Mouse (Mus musculus) heart, postnatal 0 days (tissue): Measurements from ENCODE around the gene Tbc1d13. TPM values are rescaled to one million over a fixed set of nuclear protein-coding genes. Genes with fewer than 3 reads are reported as not detected.

Source experiments
- ATAC-seq: fragments of 200-750 bp; cut with Nextera tagmentation; 2 replicates; pipeline ENCODE4 v1.8.0; 2017; ENCODE audit warnings: low read depth, moderate number of reproducible peaks, moderate library complexity; ENCODE audit not compliant: insufficient read depth
- DNase-seq: peaks from one replicate; pipeline ENCODE4 v3.0.0-alpha.2; 2016; ENCODE audit warnings: low spot score
- H3K27ac ChIP-seq: fragments of 300-500 bp; sonication (generic); 2 replicates; pipeline ENCODE4 v1.5.1; 2014; ENCODE audit warnings: low read depth, mild to moderate bottlenecking
- H3K27me3 ChIP-seq: fragments of 300-500 bp; sonication (generic); 2 replicates; pipeline ENCODE4 v1.6.1; 2014; ENCODE audit warnings: low read length, mixed read lengths; ENCODE audit not compliant: control insufficient read depth, insufficient read depth
- H3K36me3 ChIP-seq: fragments of 300-500 bp; sonication (generic); replicated peaks from 2 replicates; pipeline ENCODE4 v1.6.1; 2014; ENCODE audit warnings: low read length, mixed read lengths; ENCODE audit not compliant: control insufficient read depth, insufficient read depth
- H3K4me1 ChIP-seq: fragments of 300-500 bp; sonication (generic); 2 replicates; pipeline ENCODE4 v1.6.1; 2014; ENCODE audit warnings: antibody characterized with exemption; ENCODE audit not compliant: control insufficient read depth, insufficient read depth
- H3K4me2 ChIP-seq: fragments of 300-500 bp; sonication (generic); 2 replicates; pipeline ENCODE4 v1.6.1; 2014; ENCODE audit warnings: low read depth, mild to moderate bottlenecking, low read length, moderate library complexity
- H3K4me3 ChIP-seq: fragments of 300-500 bp; sonication (generic); 2 replicates; pipeline ENCODE4 v1.5.1; 2014; ENCODE audit warnings: low read depth, low read length
- H3K9ac ChIP-seq: fragments of 300-500 bp; sonication (generic); replicated peaks from 2 replicates; pipeline ENCODE4 v1.6.1; 2014; ENCODE audit warnings: low read depth, low read length, mixed read lengths
- H3K9me3 ChIP-seq: fragments of 300-500 bp; sonication (generic); replicated peaks from 2 replicates; pipeline ENCODE4 v1.6.1; 2016; ENCODE audit warnings: low read length; ENCODE audit not compliant: control insufficient read depth
- CTCF ChIP-seq: IDR thresholded peaks from 2 replicates; pipeline ENCODE4 v1.5.1; 2016; ENCODE audit warnings: antibody characterized with exemption, control low read depth, low read depth
- EP300 ChIP-seq: IDR thresholded peaks from 2 replicates; pipeline ENCODE4 v1.6.1; 2016; ENCODE audit warnings: antibody characterized with exemption, low read depth
- WGBS: fragments of 180-500 bp; shearing (Covaris S2); extraction: QIAGEN DNeasy Blood & Tissue Kit; methylation state at CpG from one replicate; pipeline ENCODE4 v1.1.7; 2014; 5-methylcytosine and 5-hydroxymethylcytosine counted together
- polyA plus RNA-seq: library from polyadenylated mRNA; unstranded; fragments of >200 nt; fragmentation: Nextera tagmentation; extraction: Ambion mirVana; gene quantifications from 2 replicates; pipeline ENCODE4 v1.2.1, GENCODE M21; 2015
- total RNA-seq: library from RNA; depleted of rRNA; stranded (reverse); fragments of >200 nt; gene quantifications from 2 replicates; pipeline ENCODE4 v1.2.3, GENCODE M21; 2014; ENCODE audit warnings: low replicate concordance

Tbc1d13 gene
- total and polyA plus RNA-seq, 2 experiments from 2014 or later: 2.9 to 21.4 TPM

- H3K9me3 ChIP-seq: no peaks in the 10 kb centered on the region
- DNase-seq (no peak), ATAC-seq (no peak)
- H3K27me3 ChIP-seq: no peaks in the 10 kb centered on the region
- peaks cover 66% of the 10 kb centered on the region for H3K36me3 ChIP-seq
- H3K9ac ChIP-seq: no peak overlapping the region
- no peaks in the 10 kb centered on the region for H3K4me1 ChIP-seq
- H3K27ac ChIP-seq: no peak overlapping the region
- TF ChIP-seq EP300 (no peak), CTCF (peak; percentile 72)
- H3K4me2 ChIP-seq: no peak overlapping the region
- H3K4me3 ChIP-seq: no peak overlapping the region
Observed at GRCm38 (mm10) chr2:30106364-30106763, 27.2 kb upstream of the Tbc1d13 start.

DNA sequence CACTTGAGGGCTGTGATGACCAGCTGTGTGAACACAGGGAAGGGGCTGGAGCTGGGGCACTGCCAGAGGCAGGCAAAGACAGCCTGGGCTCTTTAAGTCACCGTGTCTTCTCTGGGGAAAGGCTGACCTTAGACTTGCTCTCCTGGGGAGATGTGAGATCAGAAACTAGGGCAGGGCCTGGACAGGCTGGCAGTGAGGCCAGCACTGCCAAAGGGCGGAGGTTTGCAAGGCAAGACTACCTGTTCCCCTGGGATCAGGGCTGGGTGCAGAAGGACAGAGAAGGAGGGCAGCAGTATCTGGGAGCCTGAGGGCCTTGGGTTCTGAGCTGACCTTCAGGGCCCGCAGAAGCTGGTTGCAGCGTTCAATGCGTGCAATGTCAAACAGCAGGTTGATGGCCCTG lies 25.9 kb upstream of the Tbc1d13 start:
- no peak overlapping the region for H3K4me3 ChIP-seq
- no peak overlapping the region for H3K4me2 ChIP-seq
- no peak for TF ChIP-seq CTCF
- TF ChIP-seq EP300: no peak
- H3K36me3 ChIP-seq: peaks cover 62% of the 10 kb centered on the region
- no peaks in the 10 kb centered on the region for H3K9me3 ChIP-seq
- ATAC-seq (no peak), DNase-seq (no peak)
- H3K9ac ChIP-seq: no peak overlapping the region
- H3K4me1 ChIP-seq: no peaks in the 10 kb centered on the region
- 91% methylated on average over 5 of the region's 5 CpGs for WGBS
- H3K27me3 ChIP-seq: no peaks in the 10 kb centered on the region
- H3K27ac ChIP-seq: no peak overlapping the region

DNA sequence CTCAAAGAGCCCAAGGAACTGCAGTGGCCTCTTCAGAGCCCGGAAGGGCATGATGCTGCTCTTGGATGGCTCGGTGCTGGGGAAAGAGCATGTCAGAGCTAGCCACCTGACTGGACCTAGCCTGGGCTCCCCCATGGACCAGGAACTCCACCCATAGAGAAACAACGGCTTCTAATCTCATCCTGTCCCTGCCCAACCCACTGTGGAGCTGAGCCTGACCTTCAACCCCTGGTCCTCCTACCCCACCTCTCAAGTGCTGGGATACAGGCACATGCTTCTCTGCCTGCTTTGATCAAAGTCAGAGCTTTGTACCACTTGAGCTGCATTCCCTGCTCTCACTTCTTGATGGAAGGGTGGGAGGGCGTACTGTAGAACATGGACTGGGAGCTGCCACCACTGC lies 25.3 kb upstream of the Tbc1d13 start:
- Histone ChIP-seq H3K9ac (no peak overlapping the region), H3K4me1 (no peaks in the 10 kb centered on the region), H3K4me2 (no peak overlapping the region), H3K36me3 (peaks cover 62% of the 10 kb centered on the region), H3K27ac (no peak overlapping the region), H3K27me3 (no peaks in the 10 kb centered on the region), H3K4me3 (no peak overlapping the region), H3K9me3 (no peaks in the 10 kb centered on the region)
- ATAC-seq (no peak), DNase-seq (no peak)
- TF ChIP-seq EP300: no peak
- TF ChIP-seq CTCF: no peak
- 74% methylated on average over 4 of the region's 4 CpGs for WGBS

- TF ChIP-seq EP300: no peak
- no peak for TF ChIP-seq CTCF
- H3K4me2 ChIP-seq: no peak overlapping the region
- peaks cover 57% of the 10 kb centered on the region for H3K36me3 ChIP-seq
- no peaks in the 10 kb centered on the region for H3K9me3 ChIP-seq
- H3K27ac ChIP-seq: no peak overlapping the region
- ATAC-seq: no peak
- no peak overlapping the region for H3K9ac ChIP-seq
- DNase-seq: no peak
- WGBS: 89% methylated on average over 2 of the region's 2 CpGs
- H3K27me3 ChIP-seq: no peaks in the 10 kb centered on the region
- H3K4me3 ChIP-seq: no peak overlapping the region
- H3K4me1 ChIP-seq: no peaks in the 10 kb centered on the region
Observed at GRCm38 (mm10) chr2:30111500-30111899, 22.0 kb upstream of the Tbc1d13 start.

GRCm38 (mm10) chr2:30112564-30112963 lies 21.0 kb upstream of the Tbc1d13 start:
- Histone ChIP-seq H3K36me3 (peaks cover 47% of the 10 kb centered on the region), H3K4me2 (no peak overlapping the region), H3K9me3 (no peaks in the 10 kb centered on the region), H3K27me3 (no peaks in the 10 kb centered on the region), H3K9ac (no peak overlapping the region), H3K27ac (no peak overlapping the region), H3K4me1 (no peaks in the 10 kb centered on the region), H3K4me3 (no peak overlapping the region)
- DNase-seq (no peak), ATAC-seq (no peak)
- 81% methylated on average over 5 of the region's 5 CpGs for WGBS
- TF ChIP-seq EP300: no peak
- TF ChIP-seq CTCF: no peak

GRCm38 (mm10) chr2:30119641-30120051 lies 13.9 kb upstream of the Tbc1d13 start:
- Histone ChIP-seq H3K27me3 (no peaks in the 10 kb centered on the region), H3K9me3 (no peaks in the 10 kb centered on the region), H3K9ac (no peak overlapping the region), H3K4me3 (no peak overlapping the region), H3K36me3 (no peaks in the 10 kb centered on the region), H3K4me2 (no peak overlapping the region), H3K27ac (no peak overlapping the region), H3K4me1 (peaks cover 8% of the 10 kb centered on the region)
- DNase-seq: no peak
- 47% methylated on average over 6 of the region's 6 CpGs for WGBS
- ATAC-seq: no peak
- no peak for TF ChIP-seq CTCF
- no peak for TF ChIP-seq EP300
